Mouse (Mus musculus): Measurements from ENCODE around the gene Rgs3. TPM values are rescaled to one million over a fixed set of nuclear protein-coding genes. Genes with fewer than 3 reads are reported as not detected.
"Not testable (repeated sequence)": the region's sequence is repeated elsewhere in the genome, so short reads cannot be mapped to it uniquely, and the experiment has no call there.

Gene Rgs3
- polyA plus RNA-seq, 1 experiment from 2014 or later, result 38.8 TPM

- H3K9ac ChIP-seq (ENCODE audit: low read depth, low read length), result peak overlapping the region; percentile 45
These were observed 23.8 kb downstream of the Rgs3 start for GRCm38 (mm10) chr4:62583265-62584092.

GRCm38 (mm10) chr4:62587067-62587466, 27.4 kb downstream of the Rgs3 start:
- no peak overlapping the region for H3K9ac ChIP-seq (ENCODE audit: low read depth, low read length)
- no peak for ATAC-seq (ENCODE audit: low read depth)
- no peaks in the 10 kb centered on the region for H3K36me3 ChIP-seq (ENCODE audit: control insufficient read depth, insufficient read depth, low read length)
- 85% methylated on average over 8 of the region's 8 CpGs for WGBS
- H3K9me3 ChIP-seq (ENCODE audit: control insufficient read depth, low read length), result no peaks in the 10 kb centered on the region
- no peak overlapping the region for H3K4me2 ChIP-seq (ENCODE audit: low read depth, low read length)
- DNase-seq (ENCODE audit: low spot score), result no peak
- no peak overlapping the region for H3K27ac ChIP-seq (replicated peaks; ENCODE audit: low read depth, low read length)
- peaks cover 22% of the 10 kb centered on the region for H3K27me3 ChIP-seq (replicated peaks; ENCODE audit: control insufficient read depth, insufficient read depth, low read length)
- no peak overlapping the region for H3K4me3 ChIP-seq (ENCODE audit: low read depth, low read length)
- peaks cover 26% of the 10 kb centered on the region for H3K4me1 ChIP-seq (ENCODE audit: control insufficient read depth, insufficient read depth, low read length)

More at GRCm38 (mm10) chr4:62583265-62584092, 23.8 kb downstream of the Rgs3 start:
- ATAC-seq (ENCODE audit: low read depth) (peak; percentile 91), DNase-seq (ENCODE audit: low spot score) (peak; percentile 83)
- no peaks in the 10 kb centered on the region for H3K36me3 ChIP-seq (ENCODE audit: control insufficient read depth, insufficient read depth, low read length)
- H3K9me3 ChIP-seq (ENCODE audit: control insufficient read depth, low read length), result no peaks in the 10 kb centered on the region
- H3K4me2 ChIP-seq (ENCODE audit: low read depth, low read length), result peak overlapping the region; percentile 79
- WGBS, result 4% methylated on average over 33 of the region's 42 CpGs
- peaks cover 22% of the 10 kb centered on the region for H3K27me3 ChIP-seq (replicated peaks; ENCODE audit: control insufficient read depth, insufficient read depth, low read length)
- H3K27ac ChIP-seq (replicated peaks; ENCODE audit: low read depth, low read length), result 0 out of 2 replicates have a peak overlapping the region, but pooled peaks have one; percentile 39
- peak overlapping the region; percentile 40 for H3K4me3 ChIP-seq (ENCODE audit: low read depth, low read length)
- H3K4me1 ChIP-seq (ENCODE audit: control insufficient read depth, insufficient read depth, low read length), result peaks cover 21% of the 10 kb centered on the region

GRCm38 (mm10) chr4:62590878-62591277, 31.2 kb downstream of the Rgs3 start:
- ATAC-seq (ENCODE audit: low read depth) (no peak), DNase-seq (ENCODE audit: low spot score) (no peak)
- no peak overlapping the region for H3K4me2 ChIP-seq (ENCODE audit: low read depth, low read length)
- H3K4me1 ChIP-seq (ENCODE audit: control insufficient read depth, insufficient read depth, low read length), result peaks cover 9% of the 10 kb centered on the region; the same call in 1 of the 2 replicates
- no peak overlapping the region; the same call in 1 of the 2 replicates for H3K27ac ChIP-seq (replicated peaks; ENCODE audit: low read depth, low read length)
- H3K9me3 ChIP-seq (ENCODE audit: control insufficient read depth, low read length), result no peaks in the 10 kb centered on the region
- WGBS, result 83% methylated on average over 1 of the region's 1 CpGs
- no peaks in the 10 kb centered on the region for H3K36me3 ChIP-seq (ENCODE audit: control insufficient read depth, insufficient read depth, low read length)
- no peaks in the 10 kb centered on the region for H3K27me3 ChIP-seq (replicated peaks; ENCODE audit: control insufficient read depth, insufficient read depth, low read length)
- no peak overlapping the region for H3K9ac ChIP-seq (ENCODE audit: low read depth, low read length)
- no peak overlapping the region for H3K4me3 ChIP-seq (ENCODE audit: low read depth, low read length)

- peaks cover 9% of the 10 kb centered on the region; the same call in 1 of the 2 replicates for H3K4me1 ChIP-seq (ENCODE audit: control insufficient read depth, insufficient read depth, low read length)
- H3K9ac ChIP-seq (ENCODE audit: low read depth, low read length), result no peak overlapping the region
- ATAC-seq (ENCODE audit: low read depth) (peak; percentile 22; the same call in 1 of the 2 replicates), DNase-seq (ENCODE audit: low spot score) (peak; percentile 77)
- H3K36me3 ChIP-seq (ENCODE audit: control insufficient read depth, insufficient read depth, low read length), result no peaks in the 10 kb centered on the region
- H3K4me2 ChIP-seq (ENCODE audit: low read depth, low read length), result no peak overlapping the region
- 12% methylated on average over 11 of the region's 11 CpGs for WGBS
- H3K27ac ChIP-seq (replicated peaks; ENCODE audit: low read depth, low read length), result no peak overlapping the region; the same call in none of the 2 replicates
- H3K4me3 ChIP-seq (ENCODE audit: low read depth, low read length), result no peak overlapping the region
- no peaks in the 10 kb centered on the region for H3K9me3 ChIP-seq (ENCODE audit: control insufficient read depth, low read length)
- no peaks in the 10 kb centered on the region for H3K27me3 ChIP-seq (replicated peaks; ENCODE audit: control insufficient read depth, insufficient read depth, low read length)
These were observed 31.7 kb downstream of the Rgs3 start for GRCm38 (mm10) chr4:62591326-62591725.

- H3K27ac ChIP-seq (replicated peaks; ENCODE audit: low read depth, low read length); H3K4me2 ChIP-seq (ENCODE audit: low read depth, low read length); H3K9ac ChIP-seq (ENCODE audit: low read depth, low read length); H3K36me3 ChIP-seq (ENCODE audit: control insufficient read depth, insufficient read depth, low read length); H3K27me3 ChIP-seq (replicated peaks; ENCODE audit: control insufficient read depth, insufficient read depth, low read length); H3K4me1 ChIP-seq (ENCODE audit: control insufficient read depth, insufficient read depth, low read length); ATAC-seq (ENCODE audit: low read depth); H3K4me3 ChIP-seq (ENCODE audit: low read depth, low read length); DNase-seq (ENCODE audit: low spot score); H3K9me3 ChIP-seq (ENCODE audit: control insufficient read depth, low read length): not testable (repeated sequence)
- 92% methylated on average over 22 of the region's 24 CpGs for WGBS
These were observed 34.0 kb downstream of the Rgs3 start for GRCm38 (mm10) chr4:62593546-62594240.

GRCm38 (mm10) chr4:62594442-62594841, 34.8 kb downstream of the Rgs3 start:
- no peak overlapping the region for H3K4me2 ChIP-seq (ENCODE audit: low read depth, low read length)
- H3K27me3 ChIP-seq (replicated peaks; ENCODE audit: control insufficient read depth, insufficient read depth, low read length), result no peaks in the 10 kb centered on the region
- no peaks in the 10 kb centered on the region for H3K9me3 ChIP-seq (ENCODE audit: control insufficient read depth, low read length)
- no peak overlapping the region for H3K4me3 ChIP-seq (ENCODE audit: low read depth, low read length)
- 80% methylated on average over 5 of the region's 5 CpGs for WGBS
- no peak for ATAC-seq (ENCODE audit: low read depth)
- H3K27ac ChIP-seq (replicated peaks; ENCODE audit: low read depth, low read length), result no peak overlapping the region
- no peak overlapping the region for H3K9ac ChIP-seq (ENCODE audit: low read depth, low read length)
- DNase-seq (ENCODE audit: low spot score), result no peak
- no peaks in the 10 kb centered on the region for H3K36me3 ChIP-seq (ENCODE audit: control insufficient read depth, insufficient read depth, low read length)
- peaks cover 9% of the 10 kb centered on the region; the same call in 1 of the 2 replicates for H3K4me1 ChIP-seq (ENCODE audit: control insufficient read depth, insufficient read depth, low read length)

GRCm38 (mm10) chr4:62596051-62596450, 36.4 kb downstream of the Rgs3 start:
- no peaks in the 10 kb centered on the region for H3K9me3 ChIP-seq (ENCODE audit: control insufficient read depth, low read length)
- no peaks in the 10 kb centered on the region for H3K36me3 ChIP-seq (ENCODE audit: control insufficient read depth, insufficient read depth, low read length)
- H3K27me3 ChIP-seq (replicated peaks; ENCODE audit: control insufficient read depth, insufficient read depth, low read length), result no peaks in the 10 kb centered on the region
- no peak for ATAC-seq (ENCODE audit: low read depth)
- 62% methylated on average over 5 of the region's 5 CpGs for WGBS
- H3K9ac ChIP-seq (ENCODE audit: low read depth, low read length), result no peak overlapping the region
- H3K27ac ChIP-seq (replicated peaks; ENCODE audit: low read depth, low read length), result no peak overlapping the region
- no peak for DNase-seq (ENCODE audit: low spot score)
- no peak overlapping the region for H3K4me2 ChIP-seq (ENCODE audit: low read depth, low read length)
- H3K4me1 ChIP-seq (ENCODE audit: control insufficient read depth, insufficient read depth, low read length), result peaks cover 9% of the 10 kb centered on the region; the same call in 1 of the 2 replicates
- H3K4me3 ChIP-seq (ENCODE audit: low read depth, low read length), result no peak overlapping the region

- no peak overlapping the region for H3K27ac ChIP-seq (replicated peaks; ENCODE audit: low read depth, low read length)
- H3K9me3 ChIP-seq (ENCODE audit: control insufficient read depth, low read length), result no peaks in the 10 kb centered on the region
- H3K4me1 ChIP-seq (ENCODE audit: control insufficient read depth, insufficient read depth, low read length), result no peaks in the 10 kb centered on the region; the same call in 1 of the 2 replicates
- no peaks in the 10 kb centered on the region for H3K36me3 ChIP-seq (ENCODE audit: control insufficient read depth, insufficient read depth, low read length)
- no peaks in the 10 kb centered on the region for H3K27me3 ChIP-seq (replicated peaks; ENCODE audit: control insufficient read depth, insufficient read depth, low read length)
- WGBS, result 54% methylated on average over 1 of the region's 1 CpGs
- H3K4me2 ChIP-seq (ENCODE audit: low read depth, low read length), result no peak overlapping the region
- ATAC-seq (ENCODE audit: low read depth), result no peak
- DNase-seq (ENCODE audit: low spot score), result no peak
- H3K9ac ChIP-seq (ENCODE audit: low read depth, low read length), result no peak overlapping the region
- no peak overlapping the region for H3K4me3 ChIP-seq (ENCODE audit: low read depth, low read length)
These were observed 40.9 kb downstream of the Rgs3 start for GRCm38 (mm10) chr4:62600549-62600948.

Measured in embryonic facial prominence, embryonic 14.5 days (tissue).